Mouse (Mus musculus) forebrain, embryonic 10.5 days (tissue): ENCODE data around the gene Aff4. TPM values are rescaled to one million over a fixed set of nuclear protein-coding genes. Genes with fewer than 3 reads are reported as not detected.

Source experiments
- DNase-seq: peaks from one replicate; pipeline ENCODE4 v3.0.0-alpha.2; 2017; ENCODE audit warnings: low spot score; ENCODE audit errors: extremely low spot score
- H3K27ac ChIP-seq: fragments of 300-500 bp; sonication (generic); 2 replicates; pipeline ENCODE4 v1.5.1; 2016; ENCODE audit warnings: mild to moderate bottlenecking
- H3K27me3 ChIP-seq: fragments of 300-500 bp; sonication (generic); 2 replicates; pipeline ENCODE4 v1.6.1; 2016; ENCODE audit warnings: mild to moderate bottlenecking; ENCODE audit not compliant: poor library complexity, severe bottlenecking
- H3K36me3 ChIP-seq: fragments of 300-500 bp; sonication (generic); replicated peaks from 2 replicates; pipeline ENCODE4 v1.6.1; 2016; ENCODE audit warnings: mild to moderate bottlenecking, moderate library complexity
- H3K4me1 ChIP-seq: fragments of 300-500 bp; sonication (generic); 2 replicates; pipeline ENCODE4 v1.6.1; 2016
- H3K4me3 ChIP-seq: fragments of 300-500 bp; sonication (generic); 2 replicates; pipeline ENCODE4 v1.5.1; 2016; ENCODE audit warnings: mild to moderate bottlenecking, moderate library complexity
- H3K9me3 ChIP-seq: fragments of 300-500 bp; sonication (generic); 2 replicates; pipeline ENCODE4 v1.6.1; 2016; ENCODE audit warnings: mild to moderate bottlenecking, moderate library complexity
- WGBS: fragments of 180-500 bp; shearing (Covaris S2); methylation state at CpG from one replicate; pipeline ENCODE4 v1.1.7; 2016; 5-methylcytosine and 5-hydroxymethylcytosine counted together
- microRNA-seq: library from miRNA; unstranded; fragments of <30 nt; microRNA quantifications from one replicate; pipeline ENCODE4, GENCODE M21; 2017
- polyA plus RNA-seq: library from polyadenylated mRNA; unstranded; fragments of >200 nt; fragmentation: Nextera tagmentation; extraction: Ambion mirVana; gene quantifications from 2 replicates; pipeline ENCODE4 v1.2.1, GENCODE M21; 2016

Gene Aff4
- polyA plus RNA-seq, 1 experiment from 2014 or later, result 31.5 TPM

DNA sequence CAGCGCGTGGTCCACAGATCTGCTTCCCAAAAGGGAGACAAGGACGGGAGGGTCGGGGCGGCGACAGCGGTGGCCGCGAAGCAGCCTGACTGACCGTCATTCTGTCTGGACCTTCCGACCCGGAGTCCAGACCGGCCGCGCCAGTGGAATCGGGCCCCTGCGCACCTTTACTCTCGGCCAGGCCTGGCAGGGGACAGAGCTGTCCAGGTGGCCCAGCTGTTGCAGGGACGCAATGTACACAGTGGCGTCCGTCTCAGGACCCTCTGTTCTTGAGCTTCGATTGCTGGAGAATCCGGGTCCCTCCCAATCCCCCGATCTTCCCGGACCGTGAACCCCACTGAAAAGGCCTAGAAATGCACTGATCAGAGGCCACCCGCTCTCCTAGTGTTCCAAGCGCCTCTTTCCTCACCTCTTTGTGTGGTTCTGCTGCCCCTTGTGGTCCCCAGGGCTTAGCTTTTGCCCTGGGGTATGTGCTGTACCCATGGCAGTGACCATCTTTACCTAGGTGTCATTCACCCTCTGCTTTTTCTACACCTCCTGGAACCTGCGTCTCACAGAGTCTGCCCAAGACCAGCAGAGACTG lies 106.8 kb downstream of the Aff4 start:
- WGBS, result 5% methylated on average over 29 of the region's 29 CpGs
- Histone ChIP-seq H3K9me3 (no peaks in the 10 kb centered on the region), H3K4me1 (peaks cover 23% of the 10 kb centered on the region), H3K4me3 (peak overlapping the region; percentile 60), H3K27me3 (peaks cover 78% of the 10 kb centered on the region), H3K27ac (peak overlapping the region; percentile 75), H3K36me3 (no peaks in the 10 kb centered on the region)
- no peak for DNase-seq

DNA sequence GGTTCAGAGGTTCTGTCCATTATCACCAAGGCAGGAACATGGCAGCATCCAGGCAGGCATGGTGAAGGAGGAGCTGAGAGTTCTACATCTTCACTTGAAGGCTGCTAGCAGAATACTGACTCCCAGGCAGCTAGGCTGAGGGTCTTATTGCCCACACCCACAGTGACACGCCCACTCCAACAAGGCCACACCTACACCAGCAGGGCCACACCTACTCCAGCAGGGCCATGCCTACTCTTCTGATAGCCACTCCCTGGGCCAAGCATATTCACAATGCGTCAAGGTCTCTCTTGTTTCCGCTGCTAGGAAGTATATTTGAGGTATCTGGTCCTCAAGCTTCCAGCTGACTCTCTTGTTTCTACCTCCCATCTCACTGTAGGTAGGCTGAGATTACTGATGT lies 108.4 kb downstream of the Aff4 start:
- no peak overlapping the region for H3K27ac ChIP-seq
- H3K9me3 ChIP-seq, result no peaks in the 10 kb centered on the region
- DNase-seq, result no peak
- peaks cover 93% of the 10 kb centered on the region for H3K27me3 ChIP-seq
- peaks cover 33% of the 10 kb centered on the region for H3K4me1 ChIP-seq
- WGBS, result 60% methylated on average over 3 of the region's 3 CpGs
- no peaks in the 10 kb centered on the region for H3K36me3 ChIP-seq
- H3K4me3 ChIP-seq, result no peak overlapping the region

DNA sequence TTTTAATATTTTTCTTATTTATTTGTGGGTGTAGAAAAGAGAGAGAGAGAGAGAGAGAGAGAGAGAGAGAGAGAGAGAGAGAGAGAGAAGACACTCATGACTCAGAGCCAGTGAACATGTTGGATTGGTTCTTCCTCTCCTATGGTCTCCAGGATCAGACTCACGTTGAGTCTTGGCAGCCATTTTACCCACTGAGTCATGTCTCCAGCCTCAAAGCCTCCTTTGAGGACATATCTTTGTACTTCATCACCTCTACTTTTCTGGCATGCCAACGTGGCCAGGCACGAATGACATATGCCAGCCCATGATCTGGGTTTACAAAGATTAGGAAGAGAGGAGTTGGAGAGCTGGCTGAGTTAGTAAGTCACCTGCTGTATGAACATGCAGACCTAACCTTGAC lies 109.6 kb downstream of the Aff4 start:
- H3K27me3 ChIP-seq, result peaks cover 100% of the 10 kb centered on the region
- no peak overlapping the region for H3K27ac ChIP-seq
- WGBS, result 84% methylated on average over 3 of the region's 3 CpGs

DNA sequence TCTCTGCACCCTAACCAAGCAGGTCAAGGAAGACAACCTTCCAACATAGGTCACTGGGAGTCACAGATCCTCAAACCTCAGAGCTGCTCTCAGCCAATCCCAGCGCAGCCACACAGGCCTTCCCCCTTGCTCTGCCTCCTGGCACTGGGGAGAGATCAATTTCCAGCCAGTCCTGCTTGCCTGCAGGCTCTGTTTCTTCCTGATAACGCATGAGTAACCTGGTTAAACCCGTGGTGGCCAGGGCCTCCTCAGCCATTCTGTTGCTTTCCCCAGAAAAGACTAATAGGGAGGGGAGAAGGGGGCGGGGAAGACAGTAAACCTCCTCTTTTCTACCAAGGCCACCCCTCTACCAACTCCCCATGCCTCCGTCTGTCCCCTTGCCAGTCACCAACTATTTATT lies 111.1 kb downstream of the Aff4 start:
- no peak for DNase-seq
- H3K36me3 ChIP-seq, result no peaks in the 10 kb centered on the region
- peaks cover 8% of the 10 kb centered on the region; the same call in 1 of the 2 replicates for H3K9me3 ChIP-seq
- peaks cover 100% of the 10 kb centered on the region for H3K27me3 ChIP-seq
- H3K4me1 ChIP-seq, result peaks cover 38% of the 10 kb centered on the region
- no peak overlapping the region for H3K27ac ChIP-seq
- no peak overlapping the region for H3K4me3 ChIP-seq
- WGBS, result 25% methylated on average over 5 of the region's 5 CpGs

More for the DNA sequence above, 109.6 kb downstream of the Aff4 start:
- no peaks in the 10 kb centered on the region for H3K36me3 ChIP-seq
- peaks cover 35% of the 10 kb centered on the region for H3K4me1 ChIP-seq
- H3K4me3 ChIP-seq, result no peak overlapping the region
- peaks cover 8% of the 10 kb centered on the region; the same call in 1 of the 2 replicates for H3K9me3 ChIP-seq
- DNase-seq, result no peak

DNA sequence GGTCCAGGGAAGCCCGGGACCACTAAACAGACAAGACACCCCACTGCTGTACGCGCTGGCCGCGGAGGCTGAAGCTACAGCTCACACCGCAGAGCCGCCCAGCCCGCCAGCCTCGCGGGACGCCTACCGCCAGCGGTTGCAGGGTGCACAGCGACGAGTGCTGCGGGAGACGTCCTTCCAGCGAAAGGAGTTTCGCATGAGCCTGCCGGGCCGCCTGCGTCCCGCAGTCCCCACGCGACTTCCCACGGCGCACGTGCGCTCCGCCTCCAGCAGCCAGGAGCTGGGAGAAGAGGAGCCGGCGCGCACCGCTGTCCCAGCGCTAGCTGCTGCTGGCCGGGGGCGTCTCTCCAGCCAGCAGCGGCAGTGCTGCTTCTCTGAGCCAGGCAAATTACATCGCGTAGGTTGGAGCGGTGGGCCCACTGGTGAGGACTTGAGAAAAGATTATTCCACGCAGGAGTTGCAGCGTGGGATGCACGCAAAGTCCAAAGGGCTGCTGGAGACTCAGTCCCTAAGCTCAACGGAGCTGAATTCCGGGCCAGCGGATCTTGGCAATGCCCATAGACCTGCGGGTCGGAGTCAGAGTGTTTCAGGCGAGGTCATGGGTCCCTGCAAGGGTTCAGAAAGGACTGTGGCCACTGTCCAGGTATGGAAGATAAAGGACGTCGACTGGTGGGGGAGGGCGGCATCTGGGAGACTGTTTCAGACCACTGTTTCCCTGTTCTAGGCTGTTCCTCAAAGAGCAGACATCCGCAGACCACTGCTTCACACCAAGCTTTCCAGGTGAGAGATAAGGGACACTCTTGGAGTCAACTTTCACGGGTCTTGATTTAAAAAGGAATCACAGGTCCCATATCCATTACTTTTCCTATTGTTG lies 113.2 kb downstream of the Aff4 start:
- Histone ChIP-seq H3K9me3 (peaks cover 8% of the 10 kb centered on the region; the same call in 1 of the 2 replicates), H3K4me1 (peaks cover 33% of the 10 kb centered on the region), H3K36me3 (no peaks in the 10 kb centered on the region), H3K27ac (0 out of 2 replicates have a peak overlapping the region, but pooled peaks have one; percentile 25), H3K4me3 (peak overlapping the region; percentile 58), H3K27me3 (peaks cover 100% of the 10 kb centered on the region)
- 6% methylated on average over 55 of the region's 55 CpGs for WGBS
- peak; percentile 55 for DNase-seq

DNA sequence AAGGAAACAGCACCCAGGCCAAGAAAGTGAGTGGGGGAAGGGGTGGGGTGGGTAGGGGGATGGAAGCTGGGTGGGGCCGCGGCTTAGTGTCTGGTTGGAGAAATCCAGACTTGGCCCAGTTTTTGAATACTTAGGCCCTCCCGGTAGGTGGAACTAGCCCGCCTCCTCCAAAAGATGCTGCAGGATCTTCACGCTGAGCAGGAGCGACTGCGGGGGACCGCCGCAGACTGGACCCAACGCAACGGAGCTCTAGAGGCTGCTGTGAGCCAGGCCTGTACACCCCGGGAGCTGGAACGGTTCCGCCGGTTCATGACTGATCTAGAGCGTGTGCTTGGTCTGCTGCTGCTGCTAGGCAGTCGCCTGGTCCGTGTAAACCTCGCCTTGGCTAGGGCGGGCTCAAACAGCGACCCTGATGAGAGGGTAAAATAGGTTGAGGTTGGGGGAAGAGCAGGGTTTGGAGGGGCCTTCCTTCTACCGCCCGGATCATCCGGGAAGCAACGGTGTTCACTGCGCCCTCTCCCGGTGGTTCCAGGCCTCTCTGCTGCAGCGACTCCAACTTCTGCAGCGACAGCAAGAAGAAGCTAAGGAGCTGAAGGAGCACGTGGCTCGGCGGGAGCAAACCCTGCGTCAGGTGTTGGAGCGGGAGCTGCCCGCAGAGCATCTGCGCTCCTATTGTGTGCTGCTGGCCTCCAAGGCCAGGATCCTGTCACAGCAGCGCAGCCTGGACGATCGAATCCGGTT lies 115.8 kb downstream of the Aff4 start:
- H3K9me3 ChIP-seq, result peaks cover 8% of the 10 kb centered on the region; the same call in 1 of the 2 replicates
- peak overlapping the region; percentile 58 for H3K27ac ChIP-seq
- H3K36me3 ChIP-seq, result no peaks in the 10 kb centered on the region
- H3K4me1 ChIP-seq, result peaks cover 55% of the 10 kb centered on the region
- WGBS, result 6% methylated on average over 40 of the region's 40 CpGs
- peak overlapping the region; percentile 39 for H3K4me3 ChIP-seq
- peaks cover 100% of the 10 kb centered on the region for H3K27me3 ChIP-seq
- peak; percentile 83 for DNase-seq

DNA sequence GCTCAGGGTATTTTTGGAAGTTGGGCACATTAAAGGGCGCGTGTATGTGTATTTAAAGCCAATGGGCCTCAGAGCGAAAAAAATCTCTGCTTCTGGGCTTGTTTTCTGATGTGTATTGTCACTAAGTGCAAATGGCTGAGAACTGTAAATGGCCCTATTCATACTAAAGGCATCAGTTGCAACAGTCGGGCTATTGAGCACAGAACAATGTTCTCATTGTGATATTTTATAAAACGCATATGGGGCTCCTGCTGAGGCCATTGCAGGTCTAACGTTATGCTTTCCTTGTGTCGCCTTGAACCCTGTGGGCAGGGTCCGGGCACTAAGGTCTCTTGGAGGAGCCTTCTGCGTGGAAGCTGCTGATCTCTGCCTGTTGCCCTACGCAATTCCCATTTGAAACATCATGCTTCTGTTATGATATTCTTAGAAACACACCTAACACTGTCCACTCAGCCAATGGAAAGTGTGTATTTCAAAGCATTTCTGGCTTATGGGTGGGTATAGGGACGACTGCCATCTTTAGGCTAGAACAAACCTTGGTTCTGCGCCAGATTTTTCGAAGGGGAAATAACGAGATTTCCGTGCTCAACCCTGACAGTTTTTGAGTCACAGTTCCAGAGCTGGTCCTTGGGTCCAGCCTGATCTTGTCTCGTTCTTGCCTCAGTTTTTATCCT lies 118.8 kb downstream of the Aff4 start:
- Histone ChIP-seq H3K4me1 (peaks cover 35% of the 10 kb centered on the region), H3K9me3 (peaks cover 6% of the 10 kb centered on the region; the same call in 1 of the 2 replicates), H3K27me3 (peaks cover 100% of the 10 kb centered on the region), H3K27ac (no peak overlapping the region), H3K4me3 (peak overlapping the region; percentile 43), H3K36me3 (no peaks in the 10 kb centered on the region)
- WGBS, result 37% methylated on average over 16 of the region's 16 CpGs
- no peak for DNase-seq

DNA sequence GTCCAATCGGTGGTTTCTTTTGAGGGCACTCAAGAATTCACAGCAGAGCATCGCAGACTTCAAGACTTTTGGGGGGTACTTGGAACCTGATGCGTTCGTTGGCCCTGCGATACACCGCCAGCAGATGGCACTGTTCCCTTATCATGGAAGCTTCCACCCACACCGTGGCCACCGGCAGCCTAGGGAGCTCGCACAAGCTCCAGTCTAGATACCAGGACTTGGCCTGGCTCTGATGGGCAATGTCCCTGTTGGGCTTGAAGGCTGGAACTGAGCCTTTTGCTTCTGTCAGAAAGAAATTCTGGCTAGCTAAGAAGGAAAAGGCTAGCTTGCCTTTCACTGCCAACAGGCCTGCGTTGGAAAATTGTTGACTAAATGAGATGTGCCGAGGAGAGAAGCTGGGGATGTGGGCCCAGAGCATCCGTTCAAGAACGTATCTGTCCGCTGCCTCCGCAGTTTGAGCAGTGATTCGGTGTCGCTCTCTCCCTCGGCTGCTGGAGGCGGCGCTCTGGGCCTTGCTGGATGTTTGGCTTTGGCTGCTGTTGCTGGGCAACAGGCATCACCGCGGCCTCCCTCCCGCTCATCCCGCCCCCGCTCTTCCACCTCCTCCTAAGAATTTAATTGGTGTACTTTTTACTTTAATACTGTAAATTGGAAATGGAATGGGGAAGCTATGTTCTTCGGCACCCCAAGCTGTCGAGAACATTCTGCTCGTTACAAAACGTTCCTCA lies 119.5 kb downstream of the Aff4 start, which contains the start of gene Gm9837:
Gm9837 (minus strand) TSS at position 512 of the 728 bp plus-strand sequence.
- Histone ChIP-seq H3K27me3 (peaks cover 100% of the 10 kb centered on the region), H3K27ac (peak within 1 kb of the TSS; percentile 44; the same call in 1 of the 2 replicates), H3K36me3 (no peaks in the 10 kb centered on the region), H3K9me3 (no peaks in the 10 kb centered on the region), H3K4me3 (peak within 1 kb of the TSS; percentile 43), H3K4me1 (peaks cover 39% of the 10 kb centered on the region)
- 3% methylated on average over 29 of the region's 29 CpGs for WGBS
- DNase-seq, result peak; percentile 89

Small RNA genes lying within 50 kb of the gene (microRNA-seq; reads per million reads assigned to microRNA genes)
- not detected for gene Mir6920

Other genes with a start within 250 kb of the Aff4 start
- gene Hspa4, start 50.4 kb upstream of the Aff4 start, polyA plus RNA-seq, result 127 and 136 TPM in 2 replicates
- gene Zcchc10, start 26.2 kb upstream of the Aff4 start, polyA plus RNA-seq, result 24.1 and 27.7 TPM in 2 replicates
- 0.32 TPM in 1 of 2 replicates, not detected in the other for gene Leap2, start 72.3 kb downstream of the Aff4 start, polyA plus RNA-seq
- 590 and 612 TPM in 2 replicates for gene Uqcrq, start 80.0 kb downstream of the Aff4 start, polyA plus RNA-seq
- gene Gdf9, start 80.2 kb downstream of the Aff4 start, polyA plus RNA-seq, result 1.1 and 2.0 TPM in 2 replicates
- not detected in 2 replicates for gene Gm10447, start 106.3 kb downstream of the Aff4 start, polyA plus RNA-seq
- gene Shroom1, start 106.4 kb downstream of the Aff4 start, polyA plus RNA-seq, result 1.2 and 1.7 TPM in 2 replicates
- not detected in 2 replicates for gene Gm9837, start 119.6 kb downstream of the Aff4 start, polyA plus RNA-seq
- gene Gm9945, start 129.3 kb downstream of the Aff4 start, polyA plus RNA-seq, result 0.30 TPM in 1 of 2 replicates, not detected in the other
- gene Sowaha, start 129.4 kb downstream of the Aff4 start, polyA plus RNA-seq, result 0.46 and 0.97 TPM in 2 replicates
- 22.7 and 22.9 TPM in 2 replicates for gene Sept8, start 168.4 kb downstream of the Aff4 start, polyA plus RNA-seq
- gene Kif3a, start 216.5 kb downstream of the Aff4 start, polyA plus RNA-seq, result 78.4 and 82.2 TPM in 2 replicates